ENCODE assay signal across 9 mouse cellular contexts in the genomic region with DNA sequence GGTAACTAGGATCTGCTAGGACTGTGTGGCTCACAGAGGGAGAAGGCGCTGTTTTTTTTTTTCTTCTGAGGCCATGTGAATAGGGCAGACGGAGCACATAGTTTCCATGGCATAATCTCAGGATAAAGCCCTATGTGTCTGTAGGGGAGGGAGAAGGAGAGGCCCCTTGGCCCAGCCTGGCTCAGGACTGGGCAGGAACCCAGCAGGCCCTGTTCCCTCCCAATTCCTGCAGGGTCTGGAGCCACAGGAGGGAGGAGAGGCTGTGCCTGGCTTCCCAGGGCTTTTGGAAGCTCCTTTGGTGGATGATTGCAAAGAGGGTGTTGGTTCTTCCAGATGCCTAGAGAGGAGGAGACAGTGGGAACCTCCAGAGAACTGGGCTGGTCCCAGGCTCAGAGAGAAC. TPM values are rescaled to one million over a fixed set of nuclear protein-coding genes. Genes with fewer than 3 reads are reported as not detected.
DNase-seq lines count a peak whose midpoint lies in the region; ATAC-seq and TF ChIP-seq lines count a peak whose summit lies in the region.
"Had no signal": no experiment of that assay in that cellular context is flagged by ENCODE, and none has a peak within 500 bp of the region (broad histone marks: within the 10 kb centered on the region; RNA-seq: fewer than 3 reads in every experiment).

No protein-coding gene starts in this region.

- no peak overlapping the region for H3K9ac ChIP-seq in kidney, postnatal 0 days (ENCODE audit: low read depth, low read length)
- no peak overlapping the region for H3K9ac ChIP-seq in forebrain, embryonic 14.5 days (ENCODE audit: low read length)
- H3K9ac ChIP-seq: embryonic facial prominence, embryonic 12.5 days had no signal

- H3K36me3 ChIP-seq in kidney, postnatal 0 days (ENCODE audit: insufficient read depth, low read length): no peaks in the 10 kb centered on the region
- no peaks in the 10 kb centered on the region for H3K36me3 ChIP-seq in forebrain, embryonic 14.5 days (ENCODE audit: control insufficient read depth, insufficient read depth, low read length)
- H3K36me3 ChIP-seq: embryonic facial prominence, embryonic 12.5 days had no signal

- TF ChIP-seq CTCF in kidney, postnatal 0 days (IDR thresholded peaks at IDR 0.05; ENCODE audit: low read depth): no peak

- 0 out of 2 replicates have a peak, but pooled peaks cover 6% of the 10 kb centered on the region for H3K4me1 ChIP-seq in kidney, postnatal 0 days (replicated peaks; ENCODE audit: insufficient read depth, low read length)
- H3K4me1 ChIP-seq in forebrain, embryonic 14.5 days (ENCODE audit: control insufficient read depth, insufficient read depth, low read length): no peaks in the 10 kb centered on the region

- no peak for ATAC-seq in kidney, postnatal 0 days (replicated peaks; ENCODE audit: low FRiP score, low read depth)
- ATAC-seq in forebrain, embryonic 14.5 days: 0 out of 2 replicates have a peak, but pooled peaks have one; percentile 20

- intact Hi-C loops in heart, postnatal 14 days (cut with DNase I): no loop called here

- H3K9me3 ChIP-seq in kidney, postnatal 0 days (replicated peaks; ENCODE audit: low read length): no peaks in the 10 kb centered on the region
- no peaks in the 10 kb centered on the region for H3K9me3 ChIP-seq in forebrain, embryonic 14.5 days (replicated peaks; ENCODE audit: control insufficient read depth, low read length)
- H3K9me3 ChIP-seq: embryonic facial prominence, embryonic 12.5 days had no signal

- no peaks in the 10 kb centered on the region for H3K27me3 ChIP-seq in kidney, postnatal 0 days (ENCODE audit: insufficient read depth, low read length)
- H3K27me3 ChIP-seq in forebrain, embryonic 14.5 days (replicated peaks; ENCODE audit: control insufficient read depth, insufficient read depth, low read length): no peaks in the 10 kb centered on the region
- H3K27me3 ChIP-seq: embryonic facial prominence, embryonic 12.5 days had no signal

- H3K4me2 ChIP-seq in kidney, postnatal 0 days (ENCODE audit: low read length): no peak overlapping the region
- H3K4me2 ChIP-seq in forebrain, embryonic 14.5 days (ENCODE audit: low read length): no peak overlapping the region
- H3K4me2 ChIP-seq: embryonic facial prominence, embryonic 12.5 days had no signal

- H3K4me3 ChIP-seq in kidney, postnatal 0 days (replicated peaks; ENCODE audit: low read depth, low read length): no peak overlapping the region
- H3K4me3 ChIP-seq in forebrain, embryonic 14.5 days (ENCODE audit: low read depth, low read length): no peak overlapping the region
- H3K4me3 ChIP-seq: embryonic facial prominence, embryonic 12.5 days had no signal

- H3K27ac ChIP-seq in kidney, postnatal 0 days: 0 out of 2 replicates have a peak overlapping the region, but pooled peaks have one; percentile 19
- H3K27ac ChIP-seq in forebrain, embryonic 14.5 days (ENCODE audit: low read depth, low read length): 0 out of 2 replicates have a peak overlapping the region, but pooled peaks have one; percentile 27
- H3K27ac ChIP-seq: embryonic facial prominence, embryonic 12.5 days had no signal

- no peak for DNase-seq in kidney, postnatal 0 days (ENCODE audit: low spot score)
- DNase-seq in kidney, postnatal 14 days: no peak
- peak; percentile 41 for DNase-seq in forebrain, embryonic 14.5 days (ENCODE audit: low spot score)
- peak; percentile 69 to 77 for DNase-seq in heart, postnatal 14 days
- DNase-seq in lung, postnatal 4 days: peak; percentile 54 to 78
- DNase-seq in urinary bladder, postnatal 36 days (ENCODE audit: low spot score in 2 of 2): peak; percentile 42 to 66
- no peak for DNase-seq in natural killer cell, adult 2 months (ENCODE audit: low spot score in 2 of 2)
- no peak for DNase-seq in kidney, adult 8-10 months

- 59% methylated on average over 2 of the region's 2 CpGs for WGBS in kidney, postnatal 0 days
- 33% methylated on average over 2 of the region's 2 CpGs for WGBS in forebrain, embryonic 14.5 days

RNA-seq across cellular contexts. Expression of a gene that starts 24.2 kb away (rescaled TPM):
- 14.9 and 17.7 TPM in 2 replicates for polyA plus RNA-seq in kidney, postnatal 0 days (2015; fragmentation: Nextera tagmentation; extraction: Ambion mirVana)
- polyA plus RNA-seq in forebrain, embryonic 14.5 days (2014; fragmentation: Nextera tagmentation; extraction: Ambion mirVana): 0.47 and 0.64 TPM in 2 replicates
- 10 to 100 TPM; 19.1 to 20.4 TPM for total RNA-seq in heart, postnatal 14 days (2021)

Comparison
In these comparisons a context has a peak if more than half of its experiments do, and no peak if none do; other contexts are left out.
1. DNase-seq: peak in forebrain, embryonic 14.5 days (single experiment), heart, postnatal 14 days (2 of 2), lung, postnatal 4 days (2 of 2) and urinary bladder, postnatal 36 days (2 of 2); none in kidney, postnatal 0 days (single experiment), kidney, postnatal 14 days (single experiment), natural killer cell, adult 2 months (0 of 2) and kidney, adult 8-10 months (0 of 2).